Mouse (Mus musculus) hindbrain, embryonic 11.5 days (tissue): ENCODE measurements at regions not wholly inside any gene's neighbourhood (a gene's known extent, or its start where the extent isn't known, plus 50 kb on each side); places are given as distances from the start of the nearest gene placed in this dataset.

ENCODE experiments used
- ATAC-seq: fragments of 200-750 bp; cut with Nextera tagmentation; 2 replicates; pipeline ENCODE4 v1.8.0; 2017; ENCODE audit warnings: mild to moderate bottlenecking, moderate TSS enrichment, moderate library complexity; ENCODE audit not compliant: low FRiP score
- DNase-seq: peaks from one replicate; pipeline ENCODE4 v3.0.0-alpha.2; 2015; ENCODE audit warnings: low spot score
- H3K27ac ChIP-seq: fragments of 300-500 bp; sonication (generic); 2 replicates; pipeline ENCODE4 v1.5.1; 2014; ENCODE audit warnings: mild to moderate bottlenecking, low read depth, low read length
- H3K27me3 ChIP-seq: fragments of 300-500 bp; sonication (generic); 2 replicates; pipeline ENCODE4 v1.6.1; 2014; ENCODE audit warnings: mild to moderate bottlenecking, low read length, moderate library complexity, mixed read lengths; ENCODE audit not compliant: control insufficient read depth, insufficient read depth
- H3K36me3 ChIP-seq: fragments of 300-500 bp; sonication (generic); 2 replicates; pipeline ENCODE4 v1.6.1; 2014; ENCODE audit warnings: mild to moderate bottlenecking, low read length, moderate library complexity, mixed read lengths; ENCODE audit not compliant: control insufficient read depth, insufficient read depth
- H3K4me1 ChIP-seq: fragments of 300-500 bp; sonication (generic); replicated peaks from 2 replicates; pipeline ENCODE4 v1.6.1; 2014; ENCODE audit warnings: low read length, mixed read lengths; ENCODE audit not compliant: control insufficient read depth, insufficient read depth
- H3K4me2 ChIP-seq: fragments of 300-500 bp; sonication (generic); replicated peaks from 2 replicates; pipeline ENCODE4 v1.6.1; 2014; ENCODE audit warnings: mild to moderate bottlenecking, low read depth, low read length
- H3K4me3 ChIP-seq: fragments of 300-500 bp; sonication (generic); 2 replicates; pipeline ENCODE4 v1.5.1; 2014; ENCODE audit warnings: low read depth, low read length
- H3K9ac ChIP-seq: fragments of 300-500 bp; sonication (generic); 2 replicates; pipeline ENCODE4 v1.6.1; 2014; ENCODE audit warnings: low read depth, low read length
- H3K9me3 ChIP-seq: fragments of 300-500 bp; sonication (generic); 2 replicates; pipeline ENCODE4 v1.6.1; 2016; ENCODE audit warnings: low read length; ENCODE audit not compliant: control insufficient read depth
- WGBS: fragments of 180-500 bp; shearing (Covaris S2); extraction: QIAGEN DNeasy Blood & Tissue Kit; methylation state at CpG from one replicate; pipeline ENCODE4 v1.1.7; 2014; 5-methylcytosine and 5-hydroxymethylcytosine counted together

DNA sequence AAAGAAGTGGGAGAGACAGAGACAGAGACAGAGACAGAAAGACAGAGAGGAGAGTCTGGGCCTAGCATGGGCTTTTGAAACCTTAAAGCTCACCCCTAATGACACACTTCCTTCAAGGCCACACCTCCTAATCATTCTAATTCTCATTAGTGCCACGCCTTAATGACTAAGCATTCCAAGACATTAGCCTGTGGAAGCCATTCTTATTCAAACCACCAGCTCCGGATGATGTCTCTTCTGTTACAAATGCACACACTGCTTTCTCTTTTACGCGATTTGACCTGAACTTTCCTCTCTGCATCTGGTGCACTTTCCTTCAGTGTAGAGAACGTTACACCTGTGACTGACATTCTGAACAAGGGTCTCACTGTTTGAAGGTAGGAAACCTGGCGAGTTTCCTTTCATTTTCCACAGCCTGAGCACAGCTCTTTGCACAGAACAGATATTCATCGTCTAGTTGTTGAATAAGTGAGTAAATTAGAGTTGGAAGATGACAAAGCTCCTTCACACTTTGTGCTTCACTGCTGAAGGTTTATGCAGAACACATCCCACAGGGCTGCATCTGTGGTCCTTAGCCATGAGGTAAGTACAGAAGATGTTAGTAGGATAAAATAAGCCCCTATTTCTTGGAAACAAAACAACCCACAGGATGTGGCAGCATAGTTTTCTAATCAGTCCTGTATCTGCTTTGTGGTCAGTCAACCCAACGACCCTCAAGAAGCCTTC is 116.8 kb downstream of the Faxc start:
- H3K36me3 ChIP-seq, result no peaks in the 10 kb centered on the region
- no peak overlapping the region for H3K27ac ChIP-seq
- H3K9me3 ChIP-seq, result no peaks in the 10 kb centered on the region
- no peaks in the 10 kb centered on the region for H3K27me3 ChIP-seq
- 71% methylated on average over 8 of the region's 8 CpGs for WGBS
- no peaks in the 10 kb centered on the region for H3K4me1 ChIP-seq
- ATAC-seq, result no peak
- no peak overlapping the region for H3K9ac ChIP-seq
- H3K4me2 ChIP-seq, result no peak overlapping the region
- DNase-seq, result no peak
- H3K4me3 ChIP-seq, result no peak overlapping the region

DNA sequence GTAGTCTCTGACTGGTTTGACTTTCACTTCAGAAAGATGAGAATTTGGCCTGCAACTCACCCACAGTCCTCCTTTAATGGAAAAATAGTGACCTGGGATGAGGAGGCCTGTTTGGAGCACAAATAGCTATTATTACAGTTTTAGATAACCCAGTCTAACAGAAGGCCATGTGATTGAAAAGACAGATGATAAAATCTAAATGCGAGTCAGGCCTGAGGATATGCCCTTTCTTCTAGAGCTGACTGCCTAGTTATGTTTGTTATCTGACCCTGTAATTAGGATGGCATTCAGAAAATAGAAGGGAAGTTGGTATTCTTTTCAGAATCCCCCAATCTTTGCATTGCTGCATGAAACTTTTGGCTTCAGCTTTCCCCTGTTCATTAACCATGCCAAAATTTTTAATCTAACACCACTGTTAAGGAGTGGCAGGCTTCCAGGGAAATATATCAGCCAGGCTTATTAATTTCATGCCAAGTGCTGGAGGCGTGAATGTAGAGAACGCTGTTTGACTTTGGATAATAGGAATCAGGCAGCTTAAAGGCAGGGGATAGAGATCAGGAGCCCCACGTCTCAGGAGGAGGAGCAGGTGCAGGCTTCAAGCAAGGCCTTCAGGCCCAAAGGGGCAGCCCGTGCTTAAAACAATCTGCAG is 135.8 kb downstream of the Faxc start:
- WGBS, result 35% methylated on average over 5 of the region's 5 CpGs

DNA sequence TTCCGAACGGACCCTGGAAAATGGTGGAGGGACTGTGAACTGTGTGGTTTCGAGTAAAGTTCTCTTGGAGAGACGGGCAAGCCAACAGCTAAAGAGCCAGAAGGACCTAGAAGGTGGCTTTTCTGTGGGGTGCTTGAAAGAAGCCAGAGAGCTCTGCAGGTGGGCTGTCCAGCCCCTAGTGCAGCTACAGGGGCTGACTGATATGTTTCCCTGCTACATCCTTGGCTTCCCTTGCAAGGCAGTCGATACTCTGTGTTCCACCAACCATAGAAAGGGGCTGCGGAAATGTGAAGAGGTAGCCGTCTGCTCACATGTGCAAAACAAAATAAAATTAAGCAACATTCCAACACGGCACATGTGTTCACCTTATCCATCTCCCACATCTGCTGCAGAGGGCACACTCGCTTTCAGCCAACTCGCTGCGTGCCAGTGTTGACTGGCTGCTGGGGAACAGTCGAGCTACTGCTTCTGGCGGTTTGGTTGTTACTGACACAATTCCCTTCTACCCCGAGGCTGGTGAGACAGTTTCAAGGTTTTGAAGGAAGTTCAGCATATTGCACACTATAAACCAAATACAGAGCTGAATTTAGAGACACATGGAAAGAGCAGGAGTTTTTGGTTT is 136.7 kb downstream of the Faxc start:
- H3K4me3 ChIP-seq, result no peak overlapping the region
- no peak overlapping the region for H3K9ac ChIP-seq
- 77% methylated on average over 14 of the region's 14 CpGs for WGBS
- no peak overlapping the region for H3K4me2 ChIP-seq
- 0 out of 2 replicates have a peak overlapping the region, but pooled peaks have one; percentile 44 for H3K27ac ChIP-seq
- ATAC-seq (no peak), DNase-seq (no peak)
- H3K9me3 ChIP-seq, result no peaks in the 10 kb centered on the region
- no peaks in the 10 kb centered on the region for H3K36me3 ChIP-seq
- H3K27me3 ChIP-seq, result no peaks in the 10 kb centered on the region
- peaks cover 2% of the 10 kb centered on the region; the same call in 1 of the 2 replicates for H3K4me1 ChIP-seq

More for the DNA sequence above, 135.8 kb downstream of the Faxc start:
- Histone ChIP-seq H3K4me2 (no peak overlapping the region), H3K4me3 (no peak overlapping the region), H3K9me3 (no peaks in the 10 kb centered on the region), H3K9ac (no peak overlapping the region), H3K27ac (no peak overlapping the region), H3K36me3 (no peaks in the 10 kb centered on the region), H3K27me3 (no peaks in the 10 kb centered on the region), H3K4me1 (peaks cover 2% of the 10 kb centered on the region; the same call in 1 of the 2 replicates)
- DNase-seq, result peak; percentile 11
- 0 out of 2 replicates have a peak, but pooled peaks have one; percentile 45 for ATAC-seq

DNA sequence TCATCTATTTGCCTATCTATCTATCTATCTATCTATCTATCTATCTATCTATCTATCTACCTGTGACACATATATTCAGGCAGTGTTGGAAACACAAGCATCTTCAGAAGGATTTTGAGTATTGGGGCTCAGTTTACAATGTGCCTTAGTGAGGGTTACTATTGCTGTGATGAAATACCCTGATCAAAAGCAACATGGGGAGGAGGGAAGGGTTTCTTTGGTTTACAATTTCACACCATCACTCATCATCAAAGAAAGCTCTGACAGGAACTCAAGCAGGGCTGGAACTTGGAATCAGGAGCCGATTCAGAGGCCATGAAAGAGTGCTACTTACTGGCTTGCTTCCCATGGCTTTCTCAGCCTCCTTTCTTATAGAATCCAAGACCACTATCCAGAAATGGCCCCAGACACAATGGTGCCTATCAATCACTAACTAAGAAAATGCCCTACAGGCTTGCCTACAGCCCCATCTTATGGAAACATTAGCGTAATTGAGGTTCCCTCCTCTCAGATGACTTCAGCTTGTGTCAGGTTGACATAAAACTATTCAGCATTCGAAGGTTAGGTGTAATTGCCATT is 157.2 kb downstream of the Faxc start:
- H3K9ac ChIP-seq, result no peak overlapping the region
- no peak overlapping the region for H3K4me2 ChIP-seq
- H3K27me3 ChIP-seq, result no peaks in the 10 kb centered on the region
- ATAC-seq (no peak), DNase-seq (no peak)
- H3K27ac ChIP-seq, result no peak overlapping the region
- H3K36me3 ChIP-seq, result no peaks in the 10 kb centered on the region
- H3K9me3 ChIP-seq, result no peaks in the 10 kb centered on the region
- no peaks in the 10 kb centered on the region for H3K4me1 ChIP-seq
- WGBS, result 25% methylated on average over 3 of the region's 3 CpGs
- H3K4me3 ChIP-seq, result no peak overlapping the region

DNA sequence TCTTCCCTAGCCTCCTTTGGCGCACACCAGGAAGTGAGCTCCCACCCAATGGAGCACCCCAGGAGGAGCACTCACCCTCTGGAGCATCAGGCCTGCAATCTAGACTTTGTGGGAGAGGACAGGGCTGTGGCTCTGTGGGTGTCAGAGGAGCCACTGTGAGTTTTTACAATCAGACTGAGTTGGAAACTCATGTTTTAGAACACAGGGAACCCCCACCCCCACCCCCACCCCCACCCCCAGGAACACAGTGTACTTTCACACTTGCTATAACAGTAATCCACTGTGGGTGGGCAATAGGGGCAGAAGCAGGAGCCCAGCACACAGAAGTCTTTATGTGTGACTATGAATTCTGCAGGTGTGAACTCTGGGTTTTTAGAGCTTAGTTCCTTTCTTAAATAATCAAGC is 158.5 kb downstream of the Faxc start:
- Histone ChIP-seq H3K4me1 (no peaks in the 10 kb centered on the region), H3K4me2 (no peak overlapping the region), H3K9me3 (no peaks in the 10 kb centered on the region), H3K9ac (no peak overlapping the region), H3K27ac (no peak overlapping the region), H3K27me3 (no peaks in the 10 kb centered on the region), H3K36me3 (no peaks in the 10 kb centered on the region), H3K4me3 (no peak overlapping the region)
- WGBS, result 93% methylated on average over 1 of the region's 1 CpGs
- DNase-seq (no peak), ATAC-seq (no peak)

GRCm38 (mm10) chr4:22090536-22090935 is 159.4 kb downstream of the Faxc start:
- H3K27ac ChIP-seq, result no peak overlapping the region
- WGBS, result 85% methylated on average over 11 of the region's 11 CpGs
- DNase-seq, result no peak
- no peak overlapping the region for H3K9ac ChIP-seq
- no peaks in the 10 kb centered on the region; the same call in 1 of the 2 replicates for H3K4me1 ChIP-seq
- no peaks in the 10 kb centered on the region for H3K36me3 ChIP-seq
- H3K9me3 ChIP-seq, result no peaks in the 10 kb centered on the region
- no peak overlapping the region for H3K4me3 ChIP-seq
- H3K4me2 ChIP-seq, result no peak overlapping the region
- ATAC-seq, result no peak
- H3K27me3 ChIP-seq, result no peaks in the 10 kb centered on the region

- Histone ChIP-seq H3K4me3 (no peak overlapping the region), H3K27ac (no peak overlapping the region), H3K36me3 (no peaks in the 10 kb centered on the region), H3K9ac (no peak overlapping the region), H3K4me1 (no peaks in the 10 kb centered on the region; the same call in none of the 2 replicates), H3K27me3 (no peaks in the 10 kb centered on the region), H3K9me3 (no peaks in the 10 kb centered on the region), H3K4me2 (no peak overlapping the region)
- WGBS, result 80% methylated on average over 4 of the region's 4 CpGs
- ATAC-seq (no peak), DNase-seq (no peak)
Measured at GRCm38 (mm10) chr4:22092551-22092950, 161.4 kb downstream of the Faxc start.

DNA sequence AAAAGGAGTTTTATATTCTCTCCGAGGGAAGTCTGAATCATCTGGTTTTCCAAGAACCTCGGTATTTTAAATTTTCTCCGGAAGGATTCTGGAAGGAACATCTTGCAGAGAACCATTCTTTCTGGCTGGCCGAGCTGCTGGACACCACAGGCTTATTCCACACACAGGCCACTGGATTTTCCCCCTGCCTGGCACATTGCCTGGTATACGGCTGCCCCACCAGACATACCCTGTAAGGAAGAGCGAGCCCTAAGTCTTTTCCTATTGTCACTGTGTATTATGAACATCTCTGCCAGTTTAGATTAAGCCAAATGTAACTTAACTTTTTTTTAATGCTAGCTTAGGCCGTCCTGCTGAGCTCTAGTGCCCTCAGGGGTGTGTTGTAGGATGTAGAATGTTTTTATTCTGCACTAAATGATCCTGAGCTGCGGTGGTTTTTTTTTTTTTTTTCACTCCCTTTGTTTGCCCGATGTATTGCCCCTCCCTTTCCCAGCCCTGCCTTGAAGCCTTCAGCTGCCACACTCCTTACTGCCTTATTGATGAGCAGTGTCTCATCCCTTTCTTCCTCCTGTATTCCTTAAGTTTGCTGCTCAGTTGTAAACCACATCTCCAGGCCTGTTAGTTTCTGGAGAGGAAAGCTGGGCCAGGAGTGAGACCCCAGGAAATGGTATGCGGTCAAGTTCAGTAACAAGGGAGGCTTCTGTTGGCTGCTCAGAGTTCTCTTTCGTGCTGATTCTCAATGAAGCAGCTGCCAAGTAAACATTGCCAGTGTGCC is 164.3 kb downstream of the Faxc start:
- 0 out of 2 replicates have a peak overlapping the region, but pooled peaks have one; percentile 25 for H3K27ac ChIP-seq

More for the DNA sequence above, 164.3 kb downstream of the Faxc start:
- ATAC-seq, result peak; percentile 75
- Histone ChIP-seq H3K4me2 (no peak overlapping the region), H3K9me3 (no peaks in the 10 kb centered on the region), H3K4me3 (no peak overlapping the region), H3K9ac (no peak overlapping the region), H3K27me3 (no peaks in the 10 kb centered on the region), H3K4me1 (no peaks in the 10 kb centered on the region; the same call in none of the 2 replicates), H3K36me3 (no peaks in the 10 kb centered on the region)
- 41% methylated on average over 11 of the region's 11 CpGs for WGBS
- DNase-seq, result peak; percentile 42
